Mouse (Mus musculus) adrenal gland, postnatal 4 days (tissue): ENCODE measurements at regions not wholly inside any gene's neighbourhood (a gene's known extent, or its start where the extent isn't known, plus 50 kb on each side); places are given as distances from the start of the nearest gene placed in this dataset.

ENCODE experiments used
- DNase-seq, 2 experiments: peaks; one replicate each; pipeline ENCODE4 v3.0.0; 2021 to 2022; ENCODE audit warnings: low spot score in 2 of 2, mixed read lengths in 2 of 2

- no peak for DNase-seq
Observed at GRCm38 (mm10) chr1:61559514-61559913, 79.1 kb upstream of the Pard3b start.

GRCm38 (mm10) chr1:61562091-61562490 lies 76.5 kb upstream of the Pard3b start:
- DNase-seq, result no peak

GRCm38 (mm10) chr1:61565471-61565870 lies 73.2 kb upstream of the Pard3b start:
- DNase-seq, result no peak

GRCm38 (mm10) chr1:61574276-61574675 lies 64.3 kb upstream of the Pard3b start:
- DNase-seq, result no peak

- no peak for DNase-seq
Observed at GRCm38 (mm10) chr1:61576758-61577157, 61.9 kb upstream of the Pard3b start.

GRCm38 (mm10) chr1:61587251-61587650 lies 51.4 kb upstream of the Pard3b start:
- DNase-seq, result no peak
